In genomic region chr4:55052686-55053085, GRCm38 (mm10) we compare ENCODE assay signal across 22 mouse cellular contexts.
A peak's percentile ranks its signal among the peaks of the same experiment; 100 is the strongest.
DNase-seq lines count a peak whose midpoint lies in the region; TF ChIP-seq lines count a peak whose summit lies in the region.
"Had no signal": no experiment of that assay in that cellular context is flagged by ENCODE, and none has a peak within 500 bp of the region (broad histone marks: within the 10 kb centered on the region; RNA-seq: fewer than 3 reads in every experiment).

No protein-coding gene starts in this region.

- TF ChIP-seq POLR2A in ES-Bruce4 (IDR thresholded peaks at IDR 0.05; ENCODE audit: insufficient read depth, low read length): no peak

- no peak overlapping the region for H3K9ac ChIP-seq in ES-Bruce4 (ENCODE audit: low read depth, poor library complexity, severe bottlenecking)
- H3K9ac ChIP-seq: embryonic facial prominence, embryonic 15.5 days; heart, embryonic 15.5 days; intestine, embryonic 15.5 days; limb, embryonic 15.5 days; liver, embryonic 15.5 days; lung, embryonic 15.5 days had no signal

- peak; percentile 77 for DNase-seq in heart, adult 11 months
- no peak for DNase-seq in heart, postnatal 10 days
- peak; percentile 44 to 52 for DNase-seq in layer of hippocampus, postnatal 14 days (ENCODE audit: low spot score in 2 of 2)
- DNase-seq in layer of hippocampus, adult 11-12 months (ENCODE audit: low spot score): no peak
- DNase-seq in 3134 (ENCODE audit: extremely low read depth, insufficient read length, low spot score): peak; percentile 18
- DNase-seq in urinary bladder, postnatal 10 days (ENCODE audit: low spot score): no peak
- DNase-seq in ovary, postnatal 10 days (ENCODE audit: low spot score): no peak
- DNase-seq: adrenal gland, adult 2 months; gastrocnemius, adult 2 months; heart, postnatal 4 days; kidney, adult 8-10 months; kidney, postnatal 14 days; lung, postnatal 4 days; right cerebral cortex, postnatal 25 days; thymus, postnatal 14 days had no signal

- H3K9me3 ChIP-seq in ES-Bruce4 (replicated peaks; ENCODE audit: control insufficient read depth, insufficient read depth, low read length, poor library complexity, severe bottlenecking): no peaks in the 10 kb centered on the region
- H3K9me3 ChIP-seq: embryonic facial prominence, embryonic 15.5 days; heart, embryonic 15.5 days; intestine, embryonic 15.5 days; limb, embryonic 15.5 days; liver, embryonic 15.5 days; lung, embryonic 15.5 days had no signal

- TF ChIP-seq CTCF in ES-Bruce4 (IDR thresholded peaks at IDR 0.05; ENCODE audit: low read depth, low read length): no peak

- no peak overlapping the region for H3K4me3 ChIP-seq in ES-Bruce4 (ENCODE audit: low read depth, low read length)
- H3K4me3 ChIP-seq: embryonic facial prominence, embryonic 15.5 days; gastrocnemius, adult 2 months; heart, embryonic 15.5 days; intestine, embryonic 15.5 days; limb, embryonic 15.5 days; liver, embryonic 15.5 days; lung, embryonic 15.5 days had no signal

- H3K4me1 ChIP-seq in ES-Bruce4 (ENCODE audit: control insufficient read depth, insufficient read depth, low read length): peaks cover 6% of the 10 kb centered on the region
- H3K4me1 ChIP-seq: heart, embryonic 15.5 days; limb, embryonic 15.5 days; liver, embryonic 15.5 days; lung, embryonic 15.5 days had no signal

- H3K27ac ChIP-seq in ES-Bruce4 (ENCODE audit: insufficient read depth, low read length): peak overlapping the region; percentile 20
- H3K27ac ChIP-seq: embryonic facial prominence, embryonic 15.5 days; gastrocnemius, adult 2 months; heart, embryonic 15.5 days; intestine, embryonic 15.5 days; limb, embryonic 15.5 days; liver, embryonic 15.5 days; lung, embryonic 15.5 days had no signal

- H3K27me3 ChIP-seq in ES-Bruce4 (ENCODE audit: control insufficient read depth, insufficient read depth, low read length, poor library complexity, severe bottlenecking): no peaks in the 10 kb centered on the region
- H3K27me3 ChIP-seq: embryonic facial prominence, embryonic 15.5 days; heart, embryonic 15.5 days; intestine, embryonic 15.5 days; limb, embryonic 15.5 days; liver, embryonic 15.5 days; lung, embryonic 15.5 days had no signal

- TF ChIP-seq EP300 in ES-Bruce4 (IDR thresholded peaks at IDR 0.05; ENCODE audit: insufficient read depth, low read depth, low read length): no peak

- H3K36me3 ChIP-seq in ES-Bruce4 (ENCODE audit: control insufficient read depth, insufficient read depth, low read length, poor library complexity, severe bottlenecking): peaks cover 43% of the 10 kb centered on the region
- H3K36me3 ChIP-seq: liver, embryonic 15.5 days had no signal

- intact Hi-C loops in heart, postnatal 10 days (cut with DNase I): no loop called here

Comparison
In these comparisons a context has a peak if more than half of its experiments do, and no peak if none do; other contexts are left out.
1. DNase-seq: peak in heart, adult 11 months (single experiment), layer of hippocampus, postnatal 14 days (2 of 2) and 3134 (single experiment); none in heart, postnatal 10 days (0 of 2), layer of hippocampus, adult 11-12 months (single experiment), urinary bladder, postnatal 10 days (single experiment) and ovary, postnatal 10 days (single experiment).